Mouse (Mus musculus) gastrocnemius, postnatal 36 days (tissue): ENCODE results near the gene Exoc4. TPM values are rescaled to one million over a fixed set of nuclear protein-coding genes. Genes with fewer than 3 reads are reported as not detected.

Experiments used
- DNase-seq, 2 experiments: peaks; one replicate each; pipeline ENCODE4 v3.0.0; 2022
- intact Hi-C: fragments of 180-260 bp; cut with DNase I; formaldehyde crosslinking; loops from one replicate; pipeline ENCODE4 v1.15.1; 2025
- total RNA-seq, 2 experiments: library from RNA; stranded (reverse); gene quantifications; 2 replicates each; pipeline ENCODE4 v1.2.3; 2021

Gene Exoc4
- total RNA-seq, 2 experiments from 2014 or later, result 41.7 to 44.2 TPM

- intact Hi-C loops, result no loop called here
- no peak for DNase-seq
These were observed 728.6 kb downstream of the Exoc4 start for GRCm38 (mm10) chr6:33977448-33977847.

GRCm38 (mm10) chr6:33977880-33978279, 729.0 kb downstream of the Exoc4 start:
- DNase-seq, result no peak
- intact Hi-C loops, result no loop called here

- intact Hi-C loops, result no loop called here
- DNase-seq, result no peak
These were observed 733.8 kb downstream of the Exoc4 start for GRCm38 (mm10) chr6:33982709-33983108.

- intact Hi-C loops, result no loop called here
- no peak for DNase-seq
These were observed 738.2 kb downstream of the Exoc4 start for GRCm38 (mm10) chr6:33987132-33987531.

GRCm38 (mm10) chr6:33992213-33993034, 743.5 kb downstream of the Exoc4 start:
- DNase-seq, result no peak
- intact Hi-C loops, result no loop called here

GRCm38 (mm10) chr6:33993842-33994241, 745.0 kb downstream of the Exoc4 start:
- no peak for DNase-seq
- intact Hi-C loops, result no loop called here

GRCm38 (mm10) chr6:33998590-33998989, 749.7 kb downstream of the Exoc4 start:
- DNase-seq, result no peak
- intact Hi-C loops, result no loop called here

GRCm38 (mm10) chr6:33999530-33999929, 750.6 kb downstream of the Exoc4 start:
- DNase-seq, result no peak
- intact Hi-C loops, result no loop called here

- intact Hi-C loops, result no loop called here
- DNase-seq, result no peak
These were observed 751.8 kb downstream of the Exoc4 start for GRCm38 (mm10) chr6:34000644-34001043.

GRCm38 (mm10) chr6:34003033-34003432, 754.1 kb downstream of the Exoc4 start:
- no peak for DNase-seq
- intact Hi-C loops, result no loop called here

- intact Hi-C loops, result no loop called here
- DNase-seq, result no peak
These were observed 764.6 kb downstream of the Exoc4 start for GRCm38 (mm10) chr6:34013469-34013868.

Other genes with a start within 250 kb of the Exoc4 start
- 100 to 1,000 TPM; 373 to 412 TPM for gene Chchd3, start 188.8 kb upstream of the Exoc4 start, total RNA-seq